Mouse (Mus musculus) testis, adult 2 months (tissue): ENCODE measurements around the gene Gfod1. TPM values are rescaled to one million over a fixed set of nuclear protein-coding genes. Genes with fewer than 3 reads are reported as not detected.

Source experiments
- H3K27ac ChIP-seq: fragments of 200-500 bp; 2 replicates; pipeline ENCODE4 v1.5.1; 2012; ENCODE audit warnings: low read depth, low read length; ENCODE audit not compliant: control insufficient read depth, insufficient read depth
- H3K27me3 ChIP-seq: fragments of 200-500 bp; 2 replicates; pipeline ENCODE4 v1.6.1; 2012; ENCODE audit warnings: mild to moderate bottlenecking, low read length, moderate library complexity; ENCODE audit not compliant: control insufficient read depth, insufficient read depth
- H3K36me3 ChIP-seq: fragments of 200-500 bp; 2 replicates; pipeline ENCODE4 v1.6.1; 2012; ENCODE audit warnings: mild to moderate bottlenecking, low read length; ENCODE audit not compliant: control insufficient read depth, insufficient read depth
- H3K4me1 ChIP-seq: fragments of 200-500 bp; 2 replicates; pipeline ENCODE4 v1.6.1; 2012; ENCODE audit warnings: low read length; ENCODE audit not compliant: control insufficient read depth, insufficient read depth
- H3K4me3 ChIP-seq: fragments of 200-500 bp; 2 replicates; pipeline ENCODE4 v1.5.1; 2012; ENCODE audit warnings: low read depth, mild to moderate bottlenecking, low read length, moderate library complexity, mixed read lengths; ENCODE audit not compliant: control insufficient read depth
- CTCF ChIP-seq: fragments of 200-500 bp; IDR thresholded peaks from 2 replicates; pipeline ENCODE4 v1.5.1; 2012; ENCODE audit warnings: low read depth, mild to moderate bottlenecking, inconsistent platforms, low read length, moderate library complexity; ENCODE audit not compliant: control insufficient read depth, insufficient read depth, insufficient replicate concordance
- POLR2A ChIP-seq: fragments of 200-500 bp; IDR thresholded peaks from 2 replicates; pipeline ENCODE4 v1.6.1; 2012; ENCODE audit warnings: low read depth, mild to moderate bottlenecking, inconsistent platforms, low read length, moderate library complexity; ENCODE audit not compliant: control insufficient read depth
- polyA plus RNA-seq: library from polyadenylated mRNA; depleted of rRNA; stranded (reverse); fragments of >200 nt; gene quantifications from 2 replicates; pipeline ENCODE4 v1.2.3, GENCODE M21; 2012; rRNA removed

Gene Gfod1
- polyA plus RNA-seq, 1 experiment, result 0.17 TPM

- TF ChIP-seq CTCF (no peak), POLR2A (no peak)
- Histone ChIP-seq H3K4me1 (no peaks in the 10 kb centered on the region), H3K27me3 (no peaks in the 10 kb centered on the region), H3K27ac (no peak overlapping the region), H3K4me3 (no peak overlapping the region), H3K36me3 (no peaks in the 10 kb centered on the region)
Measured at GRCm38 (mm10) chr13:43157370-43157769, 146.6 kb downstream of the Gfod1 start.

- Histone ChIP-seq H3K27me3 (no peaks in the 10 kb centered on the region), H3K27ac (no peak overlapping the region), H3K4me1 (no peaks in the 10 kb centered on the region), H3K4me3 (no peak overlapping the region), H3K36me3 (no peaks in the 10 kb centered on the region)
- no peak for TF ChIP-seq CTCF
- no peak for TF ChIP-seq POLR2A
Measured at GRCm38 (mm10) chr13:43152005-43152520, 151.9 kb downstream of the Gfod1 start.

- H3K36me3 ChIP-seq, result no peaks in the 10 kb centered on the region
- TF ChIP-seq POLR2A, result no peak
- TF ChIP-seq CTCF, result no peak
- H3K27ac ChIP-seq, result no peak overlapping the region
- H3K27me3 ChIP-seq, result no peaks in the 10 kb centered on the region
- H3K4me3 ChIP-seq, result no peak overlapping the region
- H3K4me1 ChIP-seq, result no peaks in the 10 kb centered on the region
Measured at GRCm38 (mm10) chr13:43149661-43150060, 154.3 kb downstream of the Gfod1 start.

- Histone ChIP-seq H3K4me1 (no peaks in the 10 kb centered on the region), H3K27ac (no peak overlapping the region), H3K4me3 (no peak overlapping the region), H3K27me3 (no peaks in the 10 kb centered on the region), H3K36me3 (no peaks in the 10 kb centered on the region)
- no peak for TF ChIP-seq CTCF
- TF ChIP-seq POLR2A, result no peak
Measured at GRCm38 (mm10) chr13:43148692-43149091, 155.3 kb downstream of the Gfod1 start.

GRCm38 (mm10) chr13:43146515-43147258, 157.3 kb downstream of the Gfod1 start:
- H3K27me3 ChIP-seq, result no peaks in the 10 kb centered on the region
- H3K36me3 ChIP-seq, result no peaks in the 10 kb centered on the region
- TF ChIP-seq CTCF (no peak), POLR2A (no peak)
- no peak overlapping the region for H3K27ac ChIP-seq
- H3K4me3 ChIP-seq, result no peak overlapping the region
- H3K4me1 ChIP-seq, result no peaks in the 10 kb centered on the region

Other genes with a start within 250 kb of the Gfod1 start
- gene Tbc1d7, start 132.7 kb downstream of the Gfod1 start, polyA plus RNA-seq, result 18.1 and 19.6 TPM in 2 replicates
- gene Sirt5, start 61.3 kb upstream of the Gfod1 start, polyA plus RNA-seq, result 5.2 and 6.0 TPM in 2 replicates
- 7.6 and 12.5 TPM in 2 replicates for gene Nol7, start 94.2 kb upstream of the Gfod1 start, polyA plus RNA-seq
- 141 and 164 TPM in 2 replicates for gene Ranbp9, start 177.1 kb upstream of the Gfod1 start, polyA plus RNA-seq